Mouse (Mus musculus): ENCODE data around the gene Wdfy1.
A peak's percentile ranks its signal among the peaks of the same experiment; 100 is the strongest.

The Wdfy1 gene

GRCm38 (mm10) chr1:79775927-79776458 lies at the start of gene Wdfy1, which contains the start of gene Mrpl44:
TSS of gene Wdfy1 (minus strand) at chr1:79776143.
TSS of gene Mrpl44 (plus strand) at chr1:79776018.
- DNase-seq, result peak; percentile 98

- DNase-seq, result no peak
Measured at GRCm38 (mm10) chr1:79823951-79824633, 48.1 kb upstream of the Wdfy1 start.

GRCm38 (mm10) chr1:79822806-79823525 lies 47.0 kb upstream of the Wdfy1 start:
- no peak for DNase-seq

GRCm38 (mm10) chr1:79819296-79819879 lies 43.4 kb upstream of the Wdfy1 start:
- DNase-seq, result no peak

DNA sequence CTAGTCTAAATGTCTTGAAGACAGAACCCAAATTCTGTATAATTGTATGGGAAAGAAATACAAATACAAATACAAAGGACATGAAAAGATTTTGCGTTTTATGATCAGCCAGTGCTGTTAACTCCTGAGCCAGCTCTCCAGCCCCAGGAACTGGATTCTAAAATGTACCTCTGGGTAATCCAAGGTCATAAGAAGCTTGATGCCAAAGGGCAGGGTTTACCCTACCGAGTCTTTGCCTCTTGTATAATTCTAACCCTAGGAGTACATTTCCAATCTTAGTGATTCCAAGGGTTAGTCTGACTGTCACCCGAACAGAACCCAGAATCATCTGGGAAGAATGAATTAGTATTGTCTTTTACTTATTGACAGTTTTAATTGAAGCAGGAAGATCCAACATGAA lies 39.5 kb upstream of the Wdfy1 start:
- no peak for DNase-seq

GRCm38 (mm10) chr1:79809447-79809846 lies 33.5 kb upstream of the Wdfy1 start:
- DNase-seq, result no peak

DNA sequence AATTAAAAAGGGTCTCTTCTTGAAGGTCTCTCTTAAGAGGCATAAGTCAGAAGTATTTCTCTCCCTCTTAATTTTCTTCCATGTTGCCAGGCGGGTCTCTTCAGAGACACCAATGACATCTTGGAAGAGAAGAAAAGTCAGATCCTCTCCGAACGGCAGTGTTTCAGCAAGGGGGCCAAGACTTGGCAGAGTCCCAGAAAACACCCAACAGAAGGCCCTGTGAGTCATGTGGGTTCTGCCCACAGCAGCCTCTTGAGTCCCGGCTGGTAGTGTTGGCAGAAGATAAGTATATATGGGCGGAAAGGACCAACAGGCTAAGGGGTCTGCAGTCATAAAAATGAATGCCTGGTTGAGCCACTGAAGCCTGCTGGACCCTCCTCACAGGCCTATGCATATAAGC lies 30.9 kb upstream of the Wdfy1 start:
- DNase-seq, result no peak

GRCm38 (mm10) chr1:79803614-79804013 lies 27.7 kb upstream of the Wdfy1 start:
- DNase-seq, result no peak

GRCm38 (mm10) chr1:79802858-79803427 lies 27.0 kb upstream of the Wdfy1 start:
- no peak for DNase-seq

DNA sequence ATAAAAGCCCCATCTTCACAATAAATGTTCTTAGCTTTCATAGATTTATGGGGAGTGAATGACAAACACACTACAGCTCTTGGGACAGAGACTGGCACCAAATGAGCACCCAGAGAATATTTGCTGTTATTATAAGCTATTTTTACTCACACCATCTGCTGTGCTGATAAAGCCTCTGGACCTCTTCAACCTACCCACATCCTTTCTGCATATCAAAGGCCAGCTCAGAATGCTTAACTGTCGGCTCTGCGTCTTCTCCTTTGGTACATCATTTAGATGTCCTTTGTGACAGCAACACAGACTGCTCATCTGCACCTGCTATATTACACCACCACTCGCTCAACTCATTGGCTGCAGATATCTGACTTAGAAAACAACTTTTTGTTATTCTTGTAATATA lies 21.1 kb upstream of the Wdfy1 start:
- DNase-seq, result no peak

- DNase-seq, result no peak
Measured at GRCm38 (mm10) chr1:79786267-79786927, 10.5 kb upstream of the Wdfy1 start.

- peak; percentile 28 for DNase-seq
Measured at GRCm38 (mm10) chr1:79782433-79782832, 6.5 kb upstream of the Wdfy1 start.

DNA sequence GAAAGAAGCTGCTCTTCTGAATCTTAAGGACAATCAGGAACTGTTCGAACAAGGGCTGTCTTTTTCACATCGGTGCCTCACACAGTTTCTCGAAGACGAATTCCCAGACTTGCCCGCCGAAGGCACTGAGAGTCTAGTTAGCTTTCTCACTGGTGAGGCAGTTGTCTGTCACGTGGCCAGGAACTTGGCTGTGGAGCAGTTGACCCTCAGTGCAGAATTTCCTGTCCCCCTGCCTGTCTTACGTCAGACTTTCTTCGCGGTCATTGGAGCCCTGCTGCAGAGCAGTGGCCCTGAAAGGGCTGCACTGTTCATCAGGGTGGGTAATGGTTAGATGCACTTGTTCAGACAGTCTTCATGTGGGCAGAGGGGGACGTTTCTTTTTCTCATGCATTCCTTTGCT lies 2.1 kb upstream of the Wdfy1 start:
- DNase-seq, result no peak

GRCm38 (mm10) chr1:79774164-79774780 lies 1.7 kb downstream of the Wdfy1 start:
- no peak for DNase-seq

DNA sequence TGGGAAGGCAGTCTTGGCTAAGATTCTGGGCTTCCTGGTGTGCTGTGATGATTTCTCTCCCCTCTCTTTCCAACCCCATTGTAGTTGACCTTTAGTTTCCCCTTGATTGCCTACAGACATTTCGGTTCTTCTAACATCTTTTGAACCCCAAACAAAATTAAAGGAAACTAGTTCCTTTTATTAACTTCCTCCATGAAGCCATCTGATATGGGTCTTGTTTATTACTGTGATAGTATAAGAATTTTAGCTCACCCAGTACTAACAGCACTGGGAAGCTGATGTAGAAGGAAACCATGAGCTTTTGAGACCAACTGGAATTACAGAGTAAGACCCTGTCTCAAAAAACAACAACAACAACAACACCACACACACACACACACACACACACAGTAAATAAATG lies 7.7 kb downstream of the Wdfy1 start:
- DNase-seq, result no peak

DNA sequence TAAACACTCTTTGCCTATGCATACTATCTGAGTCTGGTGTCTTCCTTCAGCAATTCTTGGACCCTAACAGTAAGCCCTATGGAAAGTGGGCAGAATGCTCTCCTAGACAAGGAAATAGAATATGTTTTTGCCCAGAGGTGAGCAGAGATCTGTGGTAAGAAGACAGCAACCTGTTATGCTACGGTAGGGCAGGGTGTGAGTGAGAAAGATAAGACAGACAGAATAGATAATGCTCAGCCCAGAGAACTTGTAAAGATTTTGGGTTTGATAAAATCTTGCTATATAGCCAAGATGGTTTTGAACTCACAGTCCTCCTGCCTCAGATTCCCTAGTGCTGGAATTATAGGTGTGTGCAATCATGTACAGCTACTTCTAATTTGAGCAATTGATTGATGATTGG lies 11.5 kb downstream of the Wdfy1 start:
- DNase-seq, result no peak

- DNase-seq, result no peak
Measured at GRCm38 (mm10) chr1:79764031-79764430, 11.9 kb downstream of the Wdfy1 start.

GRCm38 (mm10) chr1:79762282-79763250 lies 13.4 kb downstream of the Wdfy1 start:
- peak; percentile 30 for DNase-seq

- DNase-seq, result no peak
Measured at GRCm38 (mm10) chr1:79761917-79762271, 14.0 kb downstream of the Wdfy1 start.

DNA sequence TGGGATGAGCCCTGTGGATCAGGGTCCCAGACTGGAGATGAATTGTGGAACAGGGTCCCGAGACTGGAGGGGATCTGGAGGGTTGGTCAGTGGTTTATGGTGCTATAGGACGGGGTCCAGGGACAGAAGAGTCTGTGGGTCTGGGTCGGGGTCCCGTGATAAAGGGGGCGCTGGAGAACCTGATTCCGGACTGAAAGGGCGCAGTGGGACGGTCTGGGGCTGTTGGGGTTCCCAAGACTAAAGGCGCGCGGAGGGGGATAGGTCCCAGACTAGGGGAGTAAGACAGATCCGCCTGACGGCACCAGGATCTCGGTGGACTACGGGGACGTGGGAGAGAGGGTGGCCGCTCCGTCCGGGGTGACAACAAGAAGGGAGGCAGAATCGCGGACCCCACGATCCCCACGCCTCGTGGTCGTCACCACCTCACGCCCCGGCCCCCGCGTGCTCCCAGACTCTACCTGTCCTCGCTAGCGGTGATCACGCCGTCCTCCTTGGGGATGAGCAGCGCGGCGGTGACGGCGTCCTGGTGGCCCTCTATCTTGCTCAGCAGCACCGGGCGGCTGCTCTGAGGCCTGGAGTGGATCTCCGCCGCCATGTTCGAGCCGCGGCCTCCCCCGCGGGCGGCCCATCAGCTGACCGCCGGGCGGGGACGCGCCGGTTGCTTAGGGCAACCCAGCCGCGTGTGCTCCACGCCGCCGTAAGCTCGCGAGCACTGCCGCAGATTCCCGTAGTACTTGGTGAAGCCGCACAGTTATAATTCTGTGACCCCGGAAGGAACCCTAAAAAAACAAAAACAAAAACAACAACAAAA lies 14.6 kb downstream of the Wdfy1 start:
- peak; percentile 64 for DNase-seq

Measured in thymus, postnatal 25 days (tissue).